In the genomic region with DNA sequence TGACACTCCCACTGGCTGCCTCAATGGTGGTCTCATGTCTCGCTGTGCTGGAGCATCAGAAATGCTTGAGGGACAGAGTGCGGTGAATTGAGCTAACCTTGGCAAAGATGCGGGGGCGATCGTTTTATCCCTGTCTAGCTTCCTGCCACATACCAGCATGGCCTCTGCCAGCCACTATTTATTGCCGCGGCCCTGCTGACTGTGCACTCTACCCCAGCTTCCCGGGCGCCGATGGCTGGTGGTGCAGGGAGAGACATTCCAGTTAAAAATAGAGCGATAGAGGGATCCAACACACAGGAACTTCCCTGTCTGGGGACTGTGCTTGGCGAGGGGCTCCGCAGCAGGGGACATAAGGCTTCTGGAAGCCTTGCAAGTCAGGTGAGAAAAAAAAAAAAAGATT, we compare ENCODE assay signal across 14 mouse cellular contexts. TPM values are rescaled to one million over a fixed set of nuclear protein-coding genes. Genes with fewer than 3 reads are reported as not detected.
DNase-seq lines count a peak whose midpoint lies in the region; ATAC-seq and TF ChIP-seq lines count a peak whose summit lies in the region.
"Had no signal": no experiment of that assay in that cellular context is flagged by ENCODE, and none has a peak within 500 bp of the region (broad histone marks: within the 10 kb centered on the region; RNA-seq: fewer than 3 reads in every experiment).

No protein-coding gene starts in this region.

- H3K27me3 ChIP-seq in kidney, embryonic 15.5 days: no peaks in the 10 kb centered on the region
- no peaks in the 10 kb centered on the region for H3K27me3 ChIP-seq in heart, adult 2 months (ENCODE audit: control insufficient read depth, insufficient read depth, low read length)
- H3K27me3 ChIP-seq: embryonic facial prominence, embryonic 12.5 days had no signal

- no peak for DNase-seq in kidney, adult 18-20 months
- DNase-seq in heart, adult 2 months: peak in 1 of 2 experiments; percentile 80
- DNase-seq in heart, postnatal 10 days: peak; percentile 75 to 79
- no peak for DNase-seq in Muller cell, postnatal 12 days (ENCODE audit: inconsistent ontology term)
- no peak for DNase-seq in cerebellum, postnatal 36 days
- DNase-seq in layer of hippocampus, postnatal 36 days: no peak
- DNase-seq: adrenal gland, postnatal 25 days; B cell, adult 2 months; cerebellum, postnatal 25 days; lung, embryonic 14.5 days had no signal

- WGBS in kidney, embryonic 15.5 days: 34% methylated on average over 13 of the region's 13 CpGs
- 27% methylated on average over 13 of the region's 13 CpGs for WGBS in heart, adult 2 months

- no peak overlapping the region for H3K4me2 ChIP-seq in kidney, embryonic 15.5 days
- H3K4me2 ChIP-seq: embryonic facial prominence, embryonic 12.5 days; lung, embryonic 14.5 days had no signal

- H3K4me3 ChIP-seq in kidney, embryonic 15.5 days (replicated peaks): no peak overlapping the region
- no peak overlapping the region for H3K4me3 ChIP-seq in brown adipose tissue, adult 24 weeks (ENCODE audit: insufficient read depth, low read depth, low read length)
- no peak overlapping the region for H3K4me3 ChIP-seq in heart, adult 2 months
- H3K4me3 ChIP-seq: embryonic facial prominence, embryonic 12.5 days; left cerebral cortex, adult 2 months had no signal

- H3K79me2 ChIP-seq in heart, adult 2 months (replicated peaks; ENCODE audit: control insufficient read depth, insufficient read depth, low read length): no peaks in the 10 kb centered on the region; the same call in 1 of the 2 replicates

- peaks cover 9% of the 10 kb centered on the region; the same call in 1 of the 2 replicates for H3K36me3 ChIP-seq in kidney, embryonic 15.5 days
- peaks cover 25% of the 10 kb centered on the region for H3K36me3 ChIP-seq in heart, adult 2 months (ENCODE audit: control insufficient read depth, insufficient read depth, low read length)
- H3K36me3 ChIP-seq: embryonic facial prominence, embryonic 12.5 days had no signal

- peak overlapping the region; percentile 54; the same call in 1 of the 2 replicates for H3K27ac ChIP-seq in kidney, embryonic 15.5 days
- peak overlapping the region; percentile 42; the same call in 1 of the 2 replicates for H3K27ac ChIP-seq in brown adipose tissue, adult 24 weeks (replicated peaks; ENCODE audit: low read depth, low read length)
- peak overlapping the region; percentile 72 for H3K27ac ChIP-seq in heart, adult 2 months
- H3K27ac ChIP-seq: embryonic facial prominence, embryonic 12.5 days; left cerebral cortex, adult 2 months had no signal

- no peak for TF ChIP-seq POLR2A in heart, adult 2 months (IDR thresholded peaks at IDR 0.05; ENCODE audit: insufficient read depth, low read depth, low read length)

- ATAC-seq in kidney, embryonic 15.5 days (replicated peaks; ENCODE audit: low FRiP score): no peak

- no peaks in the 10 kb centered on the region for H3K9me3 ChIP-seq in kidney, embryonic 15.5 days (replicated peaks)
- H3K9me3 ChIP-seq: embryonic facial prominence, embryonic 12.5 days had no signal

- intact Hi-C loops in heart, adult 2 months (cut with DNase I): loop anchor here (10.0 kb wide), 1 partner anchor 177 kb away; no protein-coding TSS in a partner anchor
- intact Hi-C loops in heart, postnatal 10 days (cut with DNase I): loop anchor here (10.0 kb wide), 2 partner anchors 337 to 487 kb away; a partner anchor contains a TSS

- H3K4me1 ChIP-seq in kidney, embryonic 15.5 days: peaks cover 59% of the 10 kb centered on the region
- H3K4me1 ChIP-seq in brown adipose tissue, adult 24 weeks (ENCODE audit: control insufficient read depth, insufficient read depth, insufficient read length, low read length): peaks cover 7% of the 10 kb centered on the region
- peaks cover 42% of the 10 kb centered on the region for H3K4me1 ChIP-seq in heart, adult 2 months (ENCODE audit: control insufficient read depth, insufficient read depth, low read length)
- H3K4me1 ChIP-seq: embryonic facial prominence, embryonic 12.5 days had no signal

- TF ChIP-seq EP300 in heart, adult 2 months (IDR thresholded peaks at IDR 0.05; ENCODE audit: insufficient read depth, low read depth, low read length): no peak

- no peak for TF ChIP-seq CTCF in heart, adult 2 months (IDR thresholded peaks at IDR 0.05)

- H3K9ac ChIP-seq in kidney, embryonic 15.5 days: no peak overlapping the region
- peak overlapping the region; percentile 31; the same call in 1 of the 2 replicates for H3K9ac ChIP-seq in heart, adult 2 months (ENCODE audit: low read depth, low read length)
- H3K9ac ChIP-seq: embryonic facial prominence, embryonic 12.5 days; lung, embryonic 14.5 days had no signal

RNA-seq across cellular contexts. Expression of a gene that starts 33.0 kb away (rescaled TPM):
- 203 and 207 TPM in 2 replicates for polyA plus RNA-seq in kidney, embryonic 15.5 days (2015; fragmentation: Nextera tagmentation; extraction: Ambion mirVana)
- 3.4 and 7.4 TPM in 2 replicates for polyA plus RNA-seq in brown adipose tissue, adult 24 weeks (2012; ENCODE audit: insufficient read depth, insufficient read length, missing spikeins)
- total RNA-seq in heart, adult 2 months (2021): 10 to 100 TPM; 15.1 to 19.7 TPM
- 18.3 and 25.6 TPM in 2 replicates for polyA plus RNA-seq in heart, adult 2 months (2012; rRNA removed)
- 10 to 100 TPM; 49.4 to 57.7 TPM for total RNA-seq in heart, postnatal 10 days (2021)
- total RNA-seq in layer of hippocampus, postnatal 36 days (2021): 10 to 100 TPM; 35.7 to 39.6 TPM

RNA-seq across cellular contexts. Expression of a gene that starts 42.2 kb away (rescaled TPM):
- polyA plus RNA-seq in kidney, embryonic 15.5 days (2015; fragmentation: Nextera tagmentation; extraction: Ambion mirVana): 56.2 and 57.8 TPM in 2 replicates
- 4.8 and 8.8 TPM in 2 replicates for polyA plus RNA-seq in brown adipose tissue, adult 24 weeks (2012; ENCODE audit: insufficient read depth, insufficient read length, missing spikeins)
- total RNA-seq in heart, adult 2 months (2021): 10 to 100 TPM; 68.7 to 81.5 TPM
- polyA plus RNA-seq in heart, adult 2 months (2012; rRNA removed): 57.2 and 86.2 TPM in 2 replicates
- 100 to 1,000 TPM; 112 to 114 TPM for total RNA-seq in heart, postnatal 10 days (2021)
- 1 to 10 TPM; 3.7 to 4.8 TPM for total RNA-seq in layer of hippocampus, postnatal 36 days (2021)

Comparison
In these comparisons a context has a peak if more than half of its experiments do, and no peak if none do; other contexts are left out.
1. DNase-seq: peak in heart, postnatal 10 days (2 of 2); none in kidney, adult 18-20 months (single experiment), Muller cell, postnatal 12 days (single experiment), cerebellum, postnatal 36 days (0 of 2) and layer of hippocampus, postnatal 36 days (0 of 2).
2. RNA of a gene that starts 42.2 kb away (total RNA-seq): 112 to 114 TPM in heart, postnatal 10 days and 68.7 to 81.5 TPM in heart, adult 2 months; 3.7 to 4.8 TPM in layer of hippocampus, postnatal 36 days; every median in the first group is over 10 times any median in the second.
3. Peak in every context shown above with its lines, with median percentiles within 50 percentile points of each other: H3K27ac ChIP-seq.